Mouse (Mus musculus) left cerebral cortex, postnatal 36 days (tissue): ENCODE measurements at regions not wholly inside any gene's neighbourhood (a gene's known extent, or its start where the extent isn't known, plus 50 kb on each side); places are given as distances from the start of the nearest gene placed in this dataset.

Experiments
- DNase-seq, 2 experiments: peaks; one replicate each; pipeline ENCODE4 v3.0.0; 2021 to 2022; ENCODE audit warnings: low spot score in 2 of 2, mixed read lengths in 1 of 2
- intact Hi-C: fragments of 180-260 bp; cut with DNase I; formaldehyde crosslinking; loops from one replicate; pipeline ENCODE4 v1.15.1; 2025

DNA sequence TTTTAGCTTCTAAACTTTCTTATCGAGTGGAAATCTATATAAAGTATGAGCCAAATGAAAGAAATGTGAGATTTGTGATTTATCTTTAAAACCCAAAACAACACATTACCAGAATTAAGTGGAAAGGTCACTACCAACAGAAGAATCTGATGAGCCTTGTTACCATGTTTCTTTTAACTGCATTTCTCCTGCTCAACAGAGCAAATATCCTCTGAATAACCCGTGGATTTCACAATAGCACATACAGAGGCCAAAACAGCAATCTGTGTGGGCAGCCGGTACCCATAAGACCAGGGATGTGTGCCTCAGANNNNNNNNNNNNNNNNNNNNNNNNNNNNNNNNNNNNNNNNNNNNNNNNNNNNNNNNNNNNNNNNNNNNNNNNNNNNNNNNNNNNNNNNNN lies 85.3 kb downstream of the 4930444P10Rik start:
- DNase-seq = no peak
- intact Hi-C loops = no loop called here

DNA sequence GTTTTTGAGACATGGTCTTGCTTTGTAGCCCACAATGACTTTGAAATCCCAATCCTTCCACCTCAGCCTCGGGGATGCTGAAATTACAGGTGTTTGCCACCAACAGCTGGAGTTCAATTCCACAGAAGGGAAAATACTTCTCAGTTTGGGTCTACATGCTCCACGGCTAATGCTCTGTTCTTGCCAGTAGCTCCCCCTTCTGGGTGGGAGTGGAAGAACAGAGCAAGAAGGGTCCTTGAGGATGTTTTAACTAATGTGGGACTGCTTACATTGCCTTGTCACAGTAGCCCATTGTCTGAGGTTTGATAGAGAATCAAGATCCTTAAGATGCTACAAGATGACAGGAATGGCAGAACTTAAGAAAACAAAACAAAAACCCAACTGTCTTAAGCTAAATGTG lies 86.2 kb downstream of the 4930444P10Rik start:
- intact Hi-C loops = no loop called here
- DNase-seq = no peak

DNA sequence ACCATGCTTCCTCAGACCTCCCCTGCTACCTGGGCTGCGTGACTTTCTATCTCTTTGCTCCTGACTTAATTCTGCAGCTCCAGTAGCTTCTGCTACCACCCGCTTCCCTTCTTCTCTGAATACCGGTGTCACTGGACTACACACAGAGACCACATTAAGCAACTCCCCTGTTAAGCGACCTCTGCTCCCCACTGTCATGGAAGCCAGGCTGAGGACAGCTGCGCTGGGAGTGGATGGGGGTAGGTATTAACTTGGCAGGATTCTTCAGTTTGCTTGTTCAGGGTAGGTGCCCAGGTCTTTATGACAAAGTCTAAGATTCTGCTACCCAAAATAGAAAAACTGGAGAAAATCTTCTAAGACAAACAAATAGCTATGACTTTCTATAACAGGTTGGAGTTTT lies 96.0 kb downstream of the 4930444P10Rik start:
- DNase-seq = no peak

DNA sequence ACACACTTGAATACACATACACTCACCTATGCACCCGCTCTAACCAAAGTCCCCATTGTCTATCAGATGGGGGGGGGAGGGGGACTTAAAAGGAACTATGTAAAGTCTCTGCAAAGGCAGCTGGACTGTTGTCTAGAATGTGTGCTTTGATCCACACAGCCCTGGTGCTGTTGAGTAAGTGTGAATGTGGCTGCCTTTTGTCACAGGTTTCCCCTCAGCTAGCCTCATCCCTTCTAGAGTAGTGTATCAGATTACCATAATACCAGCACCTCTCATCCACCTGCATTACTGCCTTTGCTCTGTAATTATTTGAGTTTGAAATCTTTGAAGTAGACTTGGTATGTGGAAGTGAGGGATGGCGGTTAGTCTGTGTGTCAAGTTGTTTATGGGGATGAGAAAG lies 96.8 kb downstream of the 4930444P10Rik start:
- no peak for DNase-seq
- intact Hi-C loops = loop anchor here (10.0 kb wide), 1 partner anchor 992 kb away; no protein-coding TSS in a partner anchor

More for the DNA sequence above, 96.0 kb downstream of the 4930444P10Rik start:
- intact Hi-C loops = loop anchor here (10.0 kb wide), 1 partner anchor 992 kb away; no protein-coding TSS in a partner anchor

DNA sequence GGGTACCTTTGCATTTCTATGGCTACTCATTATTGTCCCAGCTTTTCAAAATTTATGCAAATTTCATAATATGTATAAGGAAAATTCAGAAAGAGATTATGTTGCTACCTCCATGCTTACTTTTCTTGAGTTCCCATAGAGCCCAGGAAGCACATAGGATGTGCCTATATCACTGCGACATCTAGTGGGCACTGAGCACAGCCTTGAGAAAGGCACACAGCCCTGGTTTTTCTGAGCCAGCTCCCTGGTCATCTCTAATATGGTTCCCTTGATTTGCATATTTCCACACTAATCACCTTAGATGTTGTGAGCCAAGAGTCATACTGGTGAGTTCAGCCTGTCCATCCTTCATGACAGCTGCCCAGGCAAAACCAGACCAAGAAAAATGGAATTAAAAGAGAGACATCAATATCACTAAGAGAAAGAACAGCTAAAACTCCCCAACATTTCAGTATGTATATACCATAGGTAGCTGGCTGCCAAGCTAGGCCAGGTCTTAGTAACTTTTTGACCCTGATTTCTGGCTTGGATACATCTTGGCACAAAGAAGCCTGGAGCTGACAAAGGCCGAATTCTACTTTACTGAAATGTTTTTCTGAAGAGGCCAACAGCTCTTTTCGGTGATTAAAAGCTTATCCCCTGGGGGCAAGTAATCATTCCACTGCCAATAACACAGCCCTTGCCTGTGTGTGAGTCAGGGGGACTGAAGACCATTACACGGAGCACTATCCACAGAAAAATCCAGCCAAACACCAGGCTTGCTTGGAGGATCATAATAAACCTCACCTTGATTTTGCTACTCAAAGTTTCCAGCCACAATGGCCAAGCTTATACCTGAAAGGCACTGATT lies 99.3 kb downstream of the 4930444P10Rik start:
- intact Hi-C loops = loop anchor here (2.0 to 10.0 kb wide), 2 partner anchors 119 to 989 kb away; no protein-coding TSS in a partner anchor
- DNase-seq = peak in 1 of 2 experiments; percentile 5

DNA sequence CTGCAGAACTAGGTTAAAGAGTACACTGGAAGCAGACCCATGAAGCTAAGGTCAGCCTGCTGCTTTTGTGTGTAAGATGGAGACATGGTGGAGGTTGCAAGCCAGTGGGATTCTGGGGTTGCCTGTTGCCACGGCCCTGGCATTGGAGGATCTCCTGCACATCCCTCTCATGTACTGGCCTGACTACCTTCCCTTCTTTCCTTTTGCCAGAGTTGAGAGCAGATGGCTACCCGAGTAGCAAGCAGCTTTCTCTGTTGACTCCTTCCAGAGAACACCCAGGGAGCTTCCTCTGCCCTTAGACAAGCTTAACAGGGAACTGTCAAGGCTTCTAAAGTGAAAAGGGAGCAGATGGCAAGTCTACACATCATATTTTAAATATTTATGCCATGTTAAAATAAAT lies 102.1 kb downstream of the 4930444P10Rik start:
- intact Hi-C loops = loop anchor here (10.0 kb wide), 1 partner anchor 986 kb away; no protein-coding TSS in a partner anchor
- DNase-seq = no peak

DNA sequence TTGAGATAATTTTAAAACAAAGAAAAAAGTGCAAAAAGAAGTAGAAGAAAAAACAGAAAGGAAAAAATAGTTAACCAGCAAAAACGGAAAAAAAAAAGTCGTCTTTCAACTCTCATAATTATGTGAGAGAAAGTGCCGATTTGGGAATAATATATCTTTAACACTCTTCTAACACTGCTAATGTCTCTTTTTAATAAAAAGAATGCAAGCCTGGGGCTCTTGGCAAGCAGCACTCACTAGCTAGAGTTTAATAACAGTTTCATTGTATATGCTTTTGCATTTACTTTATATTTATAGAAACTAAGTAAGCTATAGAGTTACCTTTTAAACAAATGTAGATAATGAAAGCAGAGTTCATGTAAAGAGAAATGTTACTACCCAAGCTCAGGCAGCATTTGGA lies 107.5 kb downstream of the 4930444P10Rik start:
- intact Hi-C loops = no loop called here
- DNase-seq = no peak

DNA sequence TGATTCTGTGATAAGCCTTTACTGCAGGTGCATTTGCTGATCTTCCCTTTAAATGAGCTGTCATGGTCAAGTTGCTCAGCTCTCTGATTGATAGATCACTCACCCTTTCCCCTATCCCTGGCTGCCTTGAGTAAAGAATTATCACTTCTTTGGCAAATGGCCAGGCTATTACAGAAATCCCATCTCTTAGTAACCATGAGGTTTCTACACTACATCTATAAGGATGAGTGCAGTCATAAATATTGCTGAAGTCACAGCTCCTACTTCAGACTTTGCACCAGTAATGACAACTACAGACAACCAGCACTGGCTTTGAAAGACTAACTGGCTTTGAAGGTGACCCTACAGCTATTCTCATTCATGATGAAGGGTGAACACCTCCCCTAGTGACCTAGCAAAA lies 113.8 kb downstream of the 4930444P10Rik start:
- no peak for DNase-seq
- intact Hi-C loops = no loop called here

DNA sequence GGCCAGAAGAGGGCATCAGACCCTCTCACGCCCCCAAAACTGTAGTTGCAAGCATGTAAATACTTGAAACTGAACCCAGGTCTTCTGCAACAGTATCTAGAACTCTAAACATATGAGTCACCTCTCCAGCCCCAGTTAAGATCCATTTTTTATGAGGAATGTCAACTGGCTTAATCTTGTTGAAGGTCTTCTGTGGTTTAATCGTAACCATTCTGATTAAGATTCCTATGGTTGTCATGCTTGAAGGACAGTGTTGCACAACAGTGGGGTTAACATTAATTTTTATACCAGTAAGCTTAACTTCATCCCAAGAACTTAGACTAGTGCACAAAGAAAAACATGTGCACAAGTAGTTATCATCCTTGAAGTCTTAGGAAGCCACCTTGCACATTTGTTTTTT lies 133.5 kb downstream of the 4930444P10Rik start:
- DNase-seq = no peak
- intact Hi-C loops = no loop called here

DNA sequence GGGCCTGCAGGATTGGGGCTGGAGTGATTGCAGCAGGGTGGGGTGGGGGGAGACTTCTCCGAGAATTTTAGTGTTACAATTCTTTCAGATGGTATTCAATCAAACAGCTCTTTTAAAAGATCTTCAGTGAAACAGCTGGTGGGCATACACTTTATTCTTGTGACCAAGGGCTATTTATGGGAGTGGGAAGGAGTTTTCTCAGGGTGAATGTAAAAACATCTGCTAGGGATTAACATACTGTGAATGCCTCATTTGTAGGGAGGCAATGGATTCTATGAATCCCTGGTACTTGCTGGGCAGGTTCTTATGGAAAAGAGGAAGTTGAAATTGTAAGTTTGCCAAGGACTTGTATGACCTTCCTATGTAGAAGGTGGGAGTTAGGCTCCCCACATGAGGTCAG lies 134.5 kb downstream of the 4930444P10Rik start:
- intact Hi-C loops = no loop called here
- no peak for DNase-seq

DNA sequence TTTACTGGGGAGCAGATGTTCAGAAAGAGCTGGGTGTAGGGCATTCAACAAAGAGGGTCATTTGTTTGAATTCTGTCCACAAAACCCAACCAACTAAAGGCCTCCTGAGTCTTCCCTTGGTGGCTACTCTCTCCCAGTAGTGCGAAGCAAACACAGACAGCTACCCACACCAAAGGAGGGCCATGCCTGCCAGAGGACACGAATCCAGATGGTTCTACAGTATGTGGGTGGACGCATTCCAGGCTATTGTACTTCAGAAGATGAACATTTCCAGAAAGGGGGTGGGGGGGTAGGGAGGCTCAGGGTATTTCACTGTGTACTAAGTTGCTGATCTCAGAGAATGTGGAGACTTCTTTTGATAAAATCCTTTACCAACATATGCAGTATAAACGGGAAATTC lies 149.5 kb downstream of the 4930444P10Rik start:
- DNase-seq = peak; percentile 34 to 56
- intact Hi-C loops = no loop called here

DNA sequence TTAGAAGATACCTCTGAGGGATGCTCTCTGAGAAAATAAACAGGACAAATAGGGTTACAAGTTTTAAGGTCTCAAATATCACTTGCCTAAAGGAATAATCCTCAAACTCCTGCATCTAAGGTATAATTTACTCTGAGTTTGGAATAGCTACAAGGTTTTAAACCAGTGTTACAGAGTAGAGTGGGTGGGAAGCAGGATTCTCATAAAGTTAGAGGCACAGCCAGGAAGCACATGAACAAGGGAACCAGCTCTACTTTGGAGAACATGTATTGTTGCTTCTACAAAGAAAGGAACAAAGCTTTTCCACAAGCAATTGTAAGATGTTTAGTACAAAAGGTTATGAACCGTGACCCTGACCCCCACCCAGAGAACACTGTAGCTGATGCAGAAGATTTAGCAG lies 150.1 kb downstream of the 4930444P10Rik start:
- intact Hi-C loops = no loop called here
- no peak for DNase-seq
